ENCODE assay signal across 8 mouse cellular contexts in the genomic region with DNA sequence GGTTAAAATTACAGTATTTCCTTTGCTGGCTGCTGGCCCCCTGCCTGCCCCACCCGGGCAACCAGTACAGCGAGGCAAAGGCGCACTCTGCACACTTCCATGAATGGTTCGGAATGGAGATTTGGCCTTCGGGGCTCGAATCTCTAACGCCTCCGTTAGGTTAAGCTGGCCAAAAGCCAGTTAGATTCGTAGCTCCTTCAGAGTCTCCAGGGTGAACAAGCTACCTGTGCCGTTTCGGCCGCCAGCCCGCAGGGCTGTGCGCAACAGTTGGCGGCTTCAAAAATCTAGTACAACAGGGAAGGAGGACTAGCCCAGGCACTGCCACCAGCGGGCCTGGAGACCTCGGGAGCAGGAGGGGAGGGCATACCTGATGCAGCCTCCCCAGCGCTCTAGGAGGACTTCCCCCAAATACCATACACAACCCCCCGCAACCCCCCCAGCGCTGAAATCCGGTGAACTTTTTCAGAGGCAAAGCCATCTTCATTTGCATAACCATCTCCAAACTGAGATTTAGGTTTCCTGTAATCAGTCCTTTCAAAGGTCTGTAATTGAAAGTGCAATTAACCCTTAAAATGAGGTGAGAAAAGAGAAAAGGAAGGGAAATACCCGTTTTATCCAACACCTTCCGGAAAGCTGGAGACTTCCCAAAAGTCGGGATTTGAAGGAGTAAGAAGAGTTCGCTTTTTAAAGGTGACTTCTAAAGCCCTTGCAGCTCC. TPM values are rescaled to one million over a fixed set of nuclear protein-coding genes. Genes with fewer than 3 reads are reported as not detected.
DNase-seq lines count a peak whose midpoint lies in the region; ATAC-seq and TF ChIP-seq lines count a peak whose summit lies in the region.

No protein-coding gene starts in this region.

- peak; percentile 44 for DNase-seq in kidney, adult 2 months
- DNase-seq in kidney, postnatal 14 days: no peak
- DNase-seq in heart, postnatal 4 days: peak; percentile 15
- no peak for DNase-seq in liver, embryonic 14.5 days (ENCODE audit: low read depth in 3 of 3, low spot score in 3 of 3)
- no peak for DNase-seq in ovary, postnatal 10 days (ENCODE audit: low spot score)
- no peak for DNase-seq in cerebellum, adult 2 months

- peaks cover 2% of the 10 kb centered on the region; the same call in 1 of the 2 replicates for H3K4me1 ChIP-seq in kidney, adult 2 months (ENCODE audit: control insufficient read depth, insufficient read depth, low read length)
- peaks cover 15% of the 10 kb centered on the region for H3K4me1 ChIP-seq in embryonic facial prominence, embryonic 13.5 days
- no peaks in the 10 kb centered on the region; a peak in 1 of 4 replicates for H3K4me1 ChIP-seq in liver, embryonic 14.5 days (replicated peaks; ENCODE audit: control insufficient read depth in 2 of 2, insufficient read depth in 2 of 2, low read length in 1 of 2)
- no peaks in the 10 kb centered on the region for H3K4me1 ChIP-seq in small intestine, adult 2 months (ENCODE audit: control insufficient read depth, insufficient read depth, insufficient read length, low read length)
- no peaks in the 10 kb centered on the region for H3K4me1 ChIP-seq in cerebellum, adult 2 months (ENCODE audit: control insufficient read depth, insufficient read depth, low read length)

- 2% methylated on average over 25 of the region's 25 CpGs for WGBS in kidney, adult 2 months
- WGBS in embryonic facial prominence, embryonic 13.5 days: 15% methylated on average over 25 of the region's 25 CpGs
- WGBS in liver, embryonic 14.5 days (ENCODE audit: insufficient replicate concordance): 19% methylated on average over 25 of the region's 25 CpGs
- WGBS in small intestine, adult 2 months: 18% methylated on average over 25 of the region's 25 CpGs
- WGBS in cerebellum, adult 2 months: 5% methylated on average over 25 of the region's 25 CpGs

- no peak for ATAC-seq in embryonic facial prominence, embryonic 13.5 days (ENCODE audit: insufficient number of reproducible peaks, insufficient read depth, low FRiP score, low TSS enrichment, low read depth)
- no peak for ATAC-seq in liver, embryonic 14.5 days (ENCODE audit: insufficient read depth)

- no peak for TF ChIP-seq POLR2A in kidney, adult 2 months (IDR thresholded peaks at IDR 0.05; ENCODE audit: low read depth, low read length)
- TF ChIP-seq POLR2A in small intestine, adult 2 months (IDR thresholded peaks at IDR 0.05; ENCODE audit: low read depth, low read length): no peak
- TF ChIP-seq POLR2A in cerebellum, adult 2 months (IDR thresholded peaks at IDR 0.05; ENCODE audit: borderline replicate concordance, insufficient read depth, low read length): no peak

- H3K27me3 ChIP-seq in kidney, adult 2 months (replicated peaks; ENCODE audit: control insufficient read depth, insufficient read depth, low read length): no peaks in the 10 kb centered on the region; the same call in 1 of the 2 replicates
- peaks cover 27% of the 10 kb centered on the region for H3K27me3 ChIP-seq in embryonic facial prominence, embryonic 13.5 days
- H3K27me3 ChIP-seq in liver, embryonic 14.5 days (ENCODE audit: control insufficient read depth, insufficient read depth, low read length): 0 out of 2 replicates have a peak, but pooled peaks cover 7% of the 10 kb centered on the region
- H3K27me3 ChIP-seq in small intestine, adult 2 months (ENCODE audit: control insufficient read depth, insufficient read depth, low read length): no peaks in the 10 kb centered on the region
- H3K27me3 ChIP-seq in cerebellum, adult 2 months (ENCODE audit: control insufficient read depth, insufficient read depth, low read length): no peaks in the 10 kb centered on the region

- H3K36me3 ChIP-seq in kidney, adult 2 months (ENCODE audit: control insufficient read depth, insufficient read depth, low read length): no peaks in the 10 kb centered on the region
- H3K36me3 ChIP-seq in embryonic facial prominence, embryonic 13.5 days: no peaks in the 10 kb centered on the region
- no peaks in the 10 kb centered on the region for H3K36me3 ChIP-seq in liver, embryonic 14.5 days (replicated peaks; ENCODE audit: control insufficient read depth, insufficient read depth, low read depth)
- H3K36me3 ChIP-seq in small intestine, adult 2 months (ENCODE audit: control insufficient read depth, insufficient read depth, low read length): no peaks in the 10 kb centered on the region

- H3K9ac ChIP-seq in embryonic facial prominence, embryonic 13.5 days: peak overlapping the region; percentile 80
- H3K9ac ChIP-seq in liver, embryonic 14.5 days (replicated peaks): peak overlapping the region; percentile 66

- peak overlapping the region; percentile 59 for H3K4me2 ChIP-seq in embryonic facial prominence, embryonic 13.5 days
- H3K4me2 ChIP-seq in liver, embryonic 14.5 days (ENCODE audit: low read depth): peak overlapping the region; percentile 84

- H3K27ac ChIP-seq in kidney, adult 2 months (ENCODE audit: insufficient read depth, low read depth, low read length): peak overlapping the region; percentile 99
- peak overlapping the region; percentile 77; the same call in 1 of the 2 replicates for H3K27ac ChIP-seq in embryonic facial prominence, embryonic 13.5 days
- no peak overlapping the region for H3K27ac ChIP-seq in liver, embryonic 14.5 days
- H3K27ac ChIP-seq in small intestine, adult 2 months (ENCODE audit: insufficient read depth, low read depth, low read length): no peak overlapping the region
- H3K27ac ChIP-seq in cerebellum, adult 2 months (ENCODE audit: insufficient read depth, low read length): no peak overlapping the region

- no peaks in the 10 kb centered on the region for H3K9me3 ChIP-seq in embryonic facial prominence, embryonic 13.5 days
- H3K9me3 ChIP-seq in liver, embryonic 14.5 days (ENCODE audit: control insufficient read depth, low read length): no peaks in the 10 kb centered on the region

- H3K4me3 ChIP-seq in kidney, adult 2 months (ENCODE audit: insufficient read depth, low read depth, low read length): peak overlapping the region; percentile 100
- peak overlapping the region; percentile 60 for H3K4me3 ChIP-seq in embryonic facial prominence, embryonic 13.5 days
- peak overlapping the region; percentile 61 to 65 for H3K4me3 ChIP-seq in liver, embryonic 14.5 days (ENCODE audit: insufficient read depth in 1 of 2, low read depth in 2 of 2, low read length in 2 of 2)
- H3K4me3 ChIP-seq in small intestine, adult 2 months (ENCODE audit: low read depth, low read length): peak overlapping the region; percentile 88
- H3K4me3 ChIP-seq in cerebellum, adult 2 months (replicated peaks; ENCODE audit: insufficient read depth, low read depth, low read length): no peak overlapping the region

- TF ChIP-seq CTCF in kidney, adult 2 months (conservative IDR thresholded peaks at IDR 0.05; ENCODE audit: insufficient read depth, insufficient read length, low read depth, low read length): no peak
- TF ChIP-seq CTCF in liver, embryonic 14.5 days (IDR thresholded peaks at IDR 0.05; ENCODE audit: low read depth): no peak
- no peak for TF ChIP-seq CTCF in small intestine, adult 2 months (IDR thresholded peaks at IDR 0.05; ENCODE audit: extremely low read depth, insufficient read length, insufficient replicate concordance, low read depth, low read length)
- no peak for TF ChIP-seq CTCF in cerebellum, adult 2 months (IDR thresholded peaks at IDR 0.05; ENCODE audit: borderline replicate concordance, insufficient read depth, low read depth, low read length)

- TF ChIP-seq EP300 in liver, embryonic 14.5 days (IDR thresholded peaks at IDR 0.05; ENCODE audit: low read depth): no peak

RNA-seq across cellular contexts. Expression of a gene that starts 1.5 kb away (rescaled TPM):
- polyA plus RNA-seq in kidney, adult 2 months (2012; rRNA removed): 97.7 and 98.0 TPM in 2 replicates
- 70.3 and 82.2 TPM in 2 replicates for polyA plus RNA-seq in embryonic facial prominence, embryonic 13.5 days (2015; fragmentation: Nextera tagmentation; extraction: Ambion mirVana)
- total RNA-seq in heart, postnatal 4 days (2021): 10 to 100 TPM; 67.6 to 73.7 TPM
- polyA plus RNA-seq in liver, embryonic 14.5 days (2012; rRNA removed): 2.3 and 3.2 TPM in 2 replicates
- 3.9 and 4.2 TPM in 2 replicates for polyA plus RNA-seq in liver, embryonic 14.5 days (2014; fragmentation: Nextera tagmentation; extraction: Ambion mirVana)
- polyA plus RNA-seq in small intestine, adult 2 months (2012; rRNA removed): 11.1 and 31.0 TPM in 2 replicates
- 3.8 and 3.9 TPM in 2 replicates for polyA plus RNA-seq in cerebellum, adult 2 months (2012; rRNA removed)

Comparison
In these comparisons a context has a peak if more than half of its experiments do, and no peak if none do; other contexts are left out.
1. DNase-seq: peak in kidney, adult 2 months (single experiment) and heart, postnatal 4 days (single experiment); none in kidney, postnatal 14 days (single experiment), liver, embryonic 14.5 days (0 of 3), ovary, postnatal 10 days (single experiment) and cerebellum, adult 2 months (0 of 2).
2. H3K27ac ChIP-seq: peak in kidney, adult 2 months (single experiment) and embryonic facial prominence, embryonic 13.5 days (single experiment); none in liver, embryonic 14.5 days (single experiment), small intestine, adult 2 months (single experiment) and cerebellum, adult 2 months (single experiment).